Mouse (Mus musculus) hindbrain, embryonic 16.5 days (tissue): ENCODE measurements at regions not wholly inside any gene's neighbourhood (a gene's known extent, or its start where the extent isn't known, plus 50 kb on each side); places are given as distances from the start of the nearest gene placed in this dataset.
A peak's percentile ranks its signal among the peaks of the same experiment; 100 is the strongest.

ENCODE experiments used
- ATAC-seq: fragments of 200-750 bp; cut with Nextera tagmentation; 2 replicates; pipeline ENCODE4 v1.8.0; 2017; ENCODE audit warnings: moderate TSS enrichment, moderate library complexity
- H3K27ac ChIP-seq: fragments of 300-500 bp; sonication (generic); 2 replicates; pipeline ENCODE4 v1.5.1; 2014; ENCODE audit warnings: low read depth, mild to moderate bottlenecking, control low read depth, low read length, moderate library complexity
- H3K27me3 ChIP-seq: fragments of 300-500 bp; sonication (generic); replicated peaks from 2 replicates; pipeline ENCODE4 v1.6.1; 2014; ENCODE audit warnings: low read length; ENCODE audit not compliant: control insufficient read depth, insufficient read depth
- H3K36me3 ChIP-seq: fragments of 300-500 bp; sonication (generic); 2 replicates; pipeline ENCODE4 v1.6.1; 2014; ENCODE audit warnings: mild to moderate bottlenecking, low read length, moderate library complexity, mixed read lengths; ENCODE audit not compliant: control insufficient read depth, insufficient read depth
- H3K4me1 ChIP-seq: fragments of 300-500 bp; sonication (generic); 2 replicates; pipeline ENCODE4 v1.6.1; 2014; ENCODE audit warnings: low read depth, low read length; ENCODE audit not compliant: control insufficient read depth, insufficient read depth
- H3K4me2 ChIP-seq: fragments of 300-500 bp; sonication (generic); 2 replicates; pipeline ENCODE4 v1.6.1; 2014; ENCODE audit warnings: mild to moderate bottlenecking, low read length, control low read depth, moderate library complexity
- H3K4me3 ChIP-seq: fragments of 300-500 bp; sonication (generic); 2 replicates; pipeline ENCODE4 v1.5.1; 2014; ENCODE audit warnings: mild to moderate bottlenecking, low read length, control low read depth, moderate library complexity
- H3K9ac ChIP-seq: fragments of 300-500 bp; sonication (generic); 2 replicates; pipeline ENCODE4 v1.6.1; 2014; ENCODE audit warnings: low read depth, mild to moderate bottlenecking, control low read depth, low read length, moderate library complexity
- H3K9me3 ChIP-seq: fragments of 300-500 bp; sonication (generic); 2 replicates; pipeline ENCODE4 v1.6.1; 2014; ENCODE audit warnings: mild to moderate bottlenecking, low read length, moderate library complexity; ENCODE audit not compliant: control insufficient read depth
- WGBS: fragments of 180-500 bp; shearing (Covaris S2); extraction: QIAGEN DNeasy Blood & Tissue Kit; methylation state at CpG from one replicate; pipeline ENCODE4 v1.1.7; 2014; 5-methylcytosine and 5-hydroxymethylcytosine counted together

- H3K36me3 ChIP-seq: no peaks in the 10 kb centered on the region
- no peaks in the 10 kb centered on the region for H3K27me3 ChIP-seq
- no peaks in the 10 kb centered on the region for H3K4me1 ChIP-seq
- 70% methylated on average over 4 of the region's 4 CpGs for WGBS
- H3K9ac ChIP-seq: no peak overlapping the region
- no peak overlapping the region for H3K4me3 ChIP-seq
- H3K9me3 ChIP-seq: no peaks in the 10 kb centered on the region
- H3K27ac ChIP-seq: no peak overlapping the region
- no peak overlapping the region for H3K4me2 ChIP-seq
- ATAC-seq: no peak
Observed at GRCm38 (mm10) chr6:65224723-65225122, 80.0 kb upstream of the Hpgds start.

- no peak for ATAC-seq
- no peak overlapping the region for H3K4me2 ChIP-seq
- WGBS: 67% methylated on average over 1 of the region's 1 CpGs
- no peaks in the 10 kb centered on the region for H3K36me3 ChIP-seq
- no peaks in the 10 kb centered on the region for H3K4me1 ChIP-seq
- H3K9me3 ChIP-seq: no peaks in the 10 kb centered on the region
- no peak overlapping the region for H3K9ac ChIP-seq
- no peak overlapping the region for H3K27ac ChIP-seq
- no peak overlapping the region for H3K4me3 ChIP-seq
- no peaks in the 10 kb centered on the region for H3K27me3 ChIP-seq
Observed at GRCm38 (mm10) chr6:65262572-65262971, 117.9 kb upstream of the Hpgds start.

- Histone ChIP-seq H3K4me1 (no peaks in the 10 kb centered on the region), H3K9ac (no peak overlapping the region), H3K36me3 (no peaks in the 10 kb centered on the region), H3K27me3 (no peaks in the 10 kb centered on the region), H3K4me3 (no peak overlapping the region), H3K4me2 (no peak overlapping the region), H3K9me3 (no peaks in the 10 kb centered on the region), H3K27ac (no peak overlapping the region)
- WGBS: 71% methylated on average over 1 of the region's 1 CpGs
- no peak for ATAC-seq
Observed at GRCm38 (mm10) chr6:65270723-65271122, 110.2 kb upstream of the C130060K24Rik start.

GRCm38 (mm10) chr6:65310176-65310575, 70.7 kb upstream of the C130060K24Rik start:
- no peak overlapping the region for H3K27ac ChIP-seq
- no peak for ATAC-seq
- WGBS: 10% methylated on average over 1 of the region's 1 CpGs

GRCm38 (mm10) chr6:65310840-65311620, 69.9 kb upstream of the C130060K24Rik start:
- peak; percentile 85 for ATAC-seq
- 10% methylated on average over 11 of the region's 11 CpGs for WGBS
- H3K27ac ChIP-seq: no peak overlapping the region
- peaks cover 5% of the 10 kb centered on the region; the same call in 1 of the 2 replicates for H3K9me3 ChIP-seq
- H3K9ac ChIP-seq: no peak overlapping the region
- no peaks in the 10 kb centered on the region for H3K36me3 ChIP-seq
- no peaks in the 10 kb centered on the region; the same call in 1 of the 2 replicates for H3K4me1 ChIP-seq
- H3K4me2 ChIP-seq: no peak overlapping the region
- no peak overlapping the region for H3K4me3 ChIP-seq
- no peaks in the 10 kb centered on the region for H3K27me3 ChIP-seq

More at GRCm38 (mm10) chr6:65310176-65310575, 70.7 kb upstream of the C130060K24Rik start:
- no peaks in the 10 kb centered on the region for H3K27me3 ChIP-seq
- no peak overlapping the region for H3K4me3 ChIP-seq
- no peak overlapping the region for H3K4me2 ChIP-seq
- no peaks in the 10 kb centered on the region; the same call in 1 of the 2 replicates for H3K4me1 ChIP-seq
- no peaks in the 10 kb centered on the region for H3K36me3 ChIP-seq
- H3K9ac ChIP-seq: no peak overlapping the region
- H3K9me3 ChIP-seq: peaks cover 5% of the 10 kb centered on the region; the same call in 1 of the 2 replicates

- Histone ChIP-seq H3K36me3 (no peaks in the 10 kb centered on the region), H3K27ac (no peak overlapping the region), H3K4me2 (no peak overlapping the region), H3K9me3 (peaks cover 5% of the 10 kb centered on the region; the same call in 1 of the 2 replicates), H3K27me3 (no peaks in the 10 kb centered on the region), H3K4me1 (no peaks in the 10 kb centered on the region; the same call in 1 of the 2 replicates), H3K9ac (no peak overlapping the region), H3K4me3 (no peak overlapping the region)
- no peak for ATAC-seq
Observed at GRCm38 (mm10) chr6:65311778-65312177, 69.1 kb upstream of the C130060K24Rik start.
